Mouse (Mus musculus) limb, embryonic 14.5 days (tissue): Measurements from ENCODE around the gene Gm44503. TPM values are rescaled to one million over a fixed set of nuclear protein-coding genes. Genes with fewer than 3 reads are reported as not detected.

Experiments used
- ATAC-seq: fragments of 200-750 bp; cut with Nextera tagmentation; 2 replicates; pipeline ENCODE4 v1.8.0; 2017; ENCODE audit warnings: low read depth, moderate number of reproducible peaks, moderate TSS enrichment; ENCODE audit not compliant: low FRiP score
- DNase-seq: peaks from one replicate; pipeline ENCODE4 v3.0.0-alpha.2; 2015; ENCODE audit warnings: low spot score
- H3K27ac ChIP-seq: fragments of 300-500 bp; sonication (generic); replicated peaks from 2 replicates; pipeline ENCODE4 v1.5.1; 2014; ENCODE audit warnings: low read depth, mild to moderate bottlenecking, low read length, moderate library complexity, mixed read lengths
- H3K27me3 ChIP-seq: fragments of 300-500 bp; sonication (generic); 2 replicates; pipeline ENCODE4 v1.6.1; 2014; ENCODE audit warnings: low read length, mixed read lengths; ENCODE audit not compliant: control insufficient read depth, insufficient read depth
- H3K36me3 ChIP-seq: fragments of 300-500 bp; sonication (generic); 2 replicates; pipeline ENCODE4 v1.6.1; 2014; ENCODE audit warnings: mild to moderate bottlenecking, low read length, moderate library complexity, mixed read lengths; ENCODE audit not compliant: control insufficient read depth, insufficient read depth
- H3K4me1 ChIP-seq: fragments of 300-500 bp; sonication (generic); 2 replicates; pipeline ENCODE4 v1.6.1; 2014; ENCODE audit warnings: antibody characterized with exemption, low read length, mixed read lengths; ENCODE audit not compliant: control insufficient read depth, insufficient read depth
- H3K4me2 ChIP-seq: fragments of 300-500 bp; sonication (generic); replicated peaks from 2 replicates; pipeline ENCODE4 v1.6.1; 2014; ENCODE audit warnings: low read depth, mild to moderate bottlenecking, low read length, moderate library complexity; ENCODE audit not compliant: severe bottlenecking
- H3K4me3 ChIP-seq: fragments of 300-500 bp; sonication (generic); replicated peaks from 2 replicates; pipeline ENCODE4 v1.5.1; 2014; ENCODE audit warnings: low read length
- H3K9ac ChIP-seq: fragments of 300-500 bp; sonication (generic); 2 replicates; pipeline ENCODE4 v1.6.1; 2014; ENCODE audit warnings: mild to moderate bottlenecking, low read depth, low read length, moderate library complexity; ENCODE audit not compliant: severe bottlenecking
- H3K9me3 ChIP-seq: fragments of 300-500 bp; sonication (generic); 2 replicates; pipeline ENCODE4 v1.6.1; 2016; ENCODE audit warnings: low read length; ENCODE audit not compliant: control insufficient read depth
- POLR2A ChIP-seq: fragments of 200-500 bp; IDR thresholded peaks from 2 replicates; pipeline ENCODE4 v1.8.0; 2012; ENCODE audit warnings: inconsistent platforms, mild to moderate bottlenecking, moderate library complexity, borderline replicate concordance; ENCODE audit not compliant: insufficient read depth, insufficient read length; ENCODE audit errors: extremely low read depth
- WGBS: fragments of 180-500 bp; shearing (Covaris S2); extraction: QIAGEN DNeasy Blood & Tissue Kit; methylation state at CpG from one replicate; pipeline ENCODE4 v1.1.7; 2014; 5-methylcytosine and 5-hydroxymethylcytosine counted together
- microRNA-seq: library from miRNA; unstranded; fragments of <30 nt; microRNA quantifications from one replicate; pipeline ENCODE4, GENCODE M21; 2016
- polyA plus RNA-seq, 2 experiments: library from polyadenylated mRNA; depleted of rRNA in 1 of 2; stranded (reverse) in 1 of 2; unstranded in 1 of 2; fragments of >200 nt; fragmentation: Nextera tagmentation in 1 of 2; extraction: Ambion mirVana in 1 of 2; gene quantifications; 2 replicates each; pipeline versions ENCODE4 v1.2.1 to v1.2.3; 2012 to 2014

Gm44503 gene
- polyA plus RNA-seq, 2 experiments = not detected

DNA sequence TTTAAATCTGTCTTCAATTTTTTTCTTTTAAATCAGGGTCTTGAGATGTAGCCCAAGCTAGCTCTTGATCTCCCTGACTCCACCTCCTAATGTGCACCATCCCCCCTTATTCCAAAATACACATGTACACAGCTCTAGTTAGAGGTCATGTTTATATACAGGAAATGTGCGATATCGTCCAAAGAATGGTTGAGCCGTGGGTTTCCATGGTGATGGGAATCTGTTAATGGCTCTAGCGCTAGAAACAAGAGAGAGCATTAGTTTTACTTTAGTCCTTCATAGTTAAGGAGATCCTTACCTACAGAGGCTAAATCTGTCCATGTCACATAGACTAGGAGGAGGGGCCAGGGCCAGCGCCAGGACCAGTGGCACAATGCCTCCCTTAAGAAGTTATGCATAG, 91.2 kb downstream of the Gm44503 start:
- DNase-seq (no peak), ATAC-seq (no peak)
- H3K9ac ChIP-seq = no peak overlapping the region
- no peaks in the 10 kb centered on the region for H3K36me3 ChIP-seq
- peaks cover 16% of the 10 kb centered on the region for H3K4me1 ChIP-seq
- H3K27me3 ChIP-seq = no peaks in the 10 kb centered on the region
- no peaks in the 10 kb centered on the region for H3K9me3 ChIP-seq
- no peak for TF ChIP-seq POLR2A
- H3K4me2 ChIP-seq = no peak overlapping the region
- no peak overlapping the region for H3K27ac ChIP-seq
- H3K4me3 ChIP-seq = no peak overlapping the region
- WGBS = 56% methylated on average over 5 of the region's 5 CpGs

GRCm38 (mm10) chr9:73050606-73051005, 92.0 kb downstream of the Gm44503 start:
- H3K36me3 ChIP-seq = no peaks in the 10 kb centered on the region
- no peak overlapping the region for H3K4me3 ChIP-seq
- no peak overlapping the region for H3K9ac ChIP-seq
- DNase-seq = no peak
- H3K9me3 ChIP-seq = no peaks in the 10 kb centered on the region
- no peak for ATAC-seq
- H3K4me1 ChIP-seq = peaks cover 11% of the 10 kb centered on the region
- TF ChIP-seq POLR2A = no peak
- 38% methylated on average over 8 of the region's 8 CpGs for WGBS
- H3K27me3 ChIP-seq = no peaks in the 10 kb centered on the region
- no peak overlapping the region for H3K4me2 ChIP-seq
- H3K27ac ChIP-seq = no peak overlapping the region

DNA sequence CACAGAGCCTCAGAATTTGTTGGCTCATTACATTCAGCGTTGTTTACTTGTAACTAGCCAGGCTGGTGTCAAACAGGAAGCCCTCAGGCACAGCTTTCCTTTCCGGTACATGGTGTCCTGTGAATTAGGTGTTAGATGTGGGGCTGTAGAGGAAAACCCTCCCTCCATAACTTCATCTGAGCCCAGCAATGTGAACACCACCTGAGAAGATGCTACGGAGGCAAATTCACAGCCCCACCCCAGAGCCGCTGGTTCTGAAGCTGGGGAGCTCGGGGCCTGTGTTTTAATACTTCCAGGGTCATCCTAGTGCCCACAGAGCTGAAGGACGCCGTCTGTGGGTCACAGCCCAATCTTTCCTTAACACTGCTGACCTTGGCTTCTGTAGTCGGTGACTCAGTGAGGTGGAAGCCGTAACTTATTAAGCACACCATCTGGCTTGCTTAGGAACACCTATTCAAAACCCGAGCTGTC, 96.8 kb downstream of the Gm44503 start:
- no peak overlapping the region for H3K4me2 ChIP-seq
- TF ChIP-seq POLR2A = no peak
- ATAC-seq (no peak), DNase-seq (no peak)
- 38% methylated on average over 10 of the region's 10 CpGs for WGBS
- no peaks in the 10 kb centered on the region for H3K27me3 ChIP-seq
- peaks cover 4% of the 10 kb centered on the region; the same call in 1 of the 2 replicates for H3K4me1 ChIP-seq
- no peak overlapping the region for H3K9ac ChIP-seq
- H3K4me3 ChIP-seq = no peak overlapping the region
- no peaks in the 10 kb centered on the region for H3K9me3 ChIP-seq
- H3K27ac ChIP-seq = no peak overlapping the region
- H3K36me3 ChIP-seq = no peaks in the 10 kb centered on the region

DNA sequence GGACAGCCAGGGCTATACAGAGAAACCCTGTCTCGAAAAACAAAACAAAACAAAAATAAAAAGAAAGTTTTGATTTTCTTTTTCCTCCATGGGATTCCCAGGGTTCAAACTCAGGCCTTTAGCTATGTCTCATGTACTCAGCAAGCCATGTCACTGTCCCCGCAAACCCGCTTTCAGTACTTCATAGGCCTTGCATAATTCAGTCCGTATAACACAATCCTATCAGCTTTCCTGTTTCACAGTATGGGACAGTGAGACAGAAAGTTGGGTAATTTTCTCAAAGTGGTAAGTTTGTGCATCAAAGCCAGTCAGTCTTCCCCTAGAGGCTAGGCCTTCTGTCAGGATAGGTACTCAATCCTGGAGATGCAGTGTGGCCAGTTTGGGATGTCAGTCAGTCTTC, 100.6 kb downstream of the Gm44503 start:
- no peaks in the 10 kb centered on the region for H3K27me3 ChIP-seq
- no peaks in the 10 kb centered on the region for H3K9me3 ChIP-seq
- H3K36me3 ChIP-seq = no peaks in the 10 kb centered on the region
- ATAC-seq = no peak
- DNase-seq = no peak
- no peak overlapping the region for H3K27ac ChIP-seq
- TF ChIP-seq POLR2A = no peak
- H3K4me3 ChIP-seq = no peak overlapping the region
- H3K9ac ChIP-seq = no peak overlapping the region
- 90% methylated on average over 4 of the region's 4 CpGs for WGBS
- H3K4me1 ChIP-seq = peaks cover 10% of the 10 kb centered on the region
- H3K4me2 ChIP-seq = no peak overlapping the region

GRCm38 (mm10) chr9:73063621-73064290, 105.1 kb downstream of the Gm44503 start:
- H3K27ac ChIP-seq = peak overlapping the region; percentile 48; the same call in 1 of the 2 replicates
- no peaks in the 10 kb centered on the region for H3K27me3 ChIP-seq
- H3K36me3 ChIP-seq = no peaks in the 10 kb centered on the region
- peak overlapping the region; percentile 15; the same call in 1 of the 2 replicates for H3K4me3 ChIP-seq
- H3K9me3 ChIP-seq = no peaks in the 10 kb centered on the region
- TF ChIP-seq POLR2A = no peak
- DNase-seq (no peak), ATAC-seq (peak; percentile 55; the same call in 1 of the 2 replicates)
- 9% methylated on average over 15 of the region's 15 CpGs for WGBS
- peak overlapping the region; percentile 36 for H3K9ac ChIP-seq
- peak overlapping the region; percentile 45 for H3K4me2 ChIP-seq
- H3K4me1 ChIP-seq = peaks cover 13% of the 10 kb centered on the region

Small RNA genes within 50 kb of the gene (microRNA-seq; reads per million reads assigned to microRNA genes)
- gene Gm27353 = not detected

Other genes with a start within 250 kb of the Gm44503 start
- 0.57 and 0.60 TPM in 2 replicates for gene Prtg, start 152.0 kb upstream of the Gm44503 start, polyA plus RNA-seq (2012; rRNA removed)
- 0.46 and 0.87 TPM in 2 replicates for gene Prtg, start 152.0 kb upstream of the Gm44503 start, polyA plus RNA-seq (2014; fragmentation: Nextera tagmentation; extraction: Ambion mirVana)
- 11.0 and 11.2 TPM in 2 replicates for gene Pygo1, start 33.2 kb upstream of the Gm44503 start, polyA plus RNA-seq (2012; rRNA removed)
- 8.4 and 10.4 TPM in 2 replicates for gene Pygo1, start 33.2 kb upstream of the Gm44503 start, polyA plus RNA-seq (2014; fragmentation: Nextera tagmentation; extraction: Ambion mirVana)
- gene Dyx1c1, start 67 bp upstream of the Gm44503 start, polyA plus RNA-seq (2012; rRNA removed) = 1.3 and 1.6 TPM in 2 replicates
- gene Dyx1c1, start 67 bp upstream of the Gm44503 start, polyA plus RNA-seq (2014; fragmentation: Nextera tagmentation; extraction: Ambion mirVana) = 1.5 and 2.0 TPM in 2 replicates
- gene Ccpg1os, start 26.5 kb downstream of the Gm44503 start, polyA plus RNA-seq (2012; rRNA removed) = 8.1 and 9.9 TPM in 2 replicates
- 8.8 and 10.7 TPM in 2 replicates for gene Ccpg1os, start 26.5 kb downstream of the Gm44503 start, polyA plus RNA-seq (2014; fragmentation: Nextera tagmentation; extraction: Ambion mirVana)
- 12.3 and 14.6 TPM in 2 replicates for gene Ccpg1, start 26.6 kb downstream of the Gm44503 start, polyA plus RNA-seq (2012; rRNA removed)
- gene Ccpg1, start 26.6 kb downstream of the Gm44503 start, polyA plus RNA-seq (2014; fragmentation: Nextera tagmentation; extraction: Ambion mirVana) = 28.1 and 28.3 TPM in 2 replicates
- gene Pigb, start 81.5 kb downstream of the Gm44503 start, polyA plus RNA-seq (2012; rRNA removed) = 20.8 and 23.1 TPM in 2 replicates
- gene Pigb, start 81.5 kb downstream of the Gm44503 start, polyA plus RNA-seq (2014; fragmentation: Nextera tagmentation; extraction: Ambion mirVana) = 15.2 and 17.2 TPM in 2 replicates
- gene Rab27a, start 86.0 kb downstream of the Gm44503 start, polyA plus RNA-seq (2012; rRNA removed) = 4.5 and 5.7 TPM in 2 replicates
- 2.8 and 3.3 TPM in 2 replicates for gene Rab27a, start 86.0 kb downstream of the Gm44503 start, polyA plus RNA-seq (2014; fragmentation: Nextera tagmentation; extraction: Ambion mirVana)
- 0.04 and 0.06 TPM in 2 replicates for gene Khdc3, start 143.0 kb downstream of the Gm44503 start, polyA plus RNA-seq (2012; rRNA removed)
- gene Khdc3, start 143.0 kb downstream of the Gm44503 start, polyA plus RNA-seq (2014; fragmentation: Nextera tagmentation; extraction: Ambion mirVana) = 0.15 and 0.21 TPM in 2 replicates
- not detected in 2 replicates for gene Gm20509, start 143.6 kb downstream of the Gm44503 start, polyA plus RNA-seq (2012; rRNA removed)
- gene Gm20509, start 143.6 kb downstream of the Gm44503 start, polyA plus RNA-seq (2014; fragmentation: Nextera tagmentation; extraction: Ambion mirVana) = not detected in 2 replicates
- 63.1 and 66.0 TPM in 2 replicates for gene Rsl24d1, start 154.6 kb downstream of the Gm44503 start, polyA plus RNA-seq (2012; rRNA removed)
- 115 TPM in 2 replicates for gene Rsl24d1, start 154.6 kb downstream of the Gm44503 start, polyA plus RNA-seq (2014; fragmentation: Nextera tagmentation; extraction: Ambion mirVana)